Mouse (Mus musculus) myocyte (in vitro differentiated cells): ENCODE measurements around the gene Wasf3.

ENCODE experiments used
- E2F4 ChIP-seq: IDR thresholded peaks from one replicate; pipeline ENCODE4 v1.6.1; 2011; ENCODE audit warnings: mild to moderate bottlenecking, control low read depth, moderate library complexity; ENCODE audit not compliant: insufficient read depth
- MAX ChIP-seq: IDR thresholded peaks from one replicate; pipeline ENCODE4 v1.6.1; 2011; ENCODE audit warnings: low read depth, mild to moderate bottlenecking, control low read depth
- MYOD1 ChIP-seq, 3 experiments: IDR thresholded peaks; one replicate each; pipeline ENCODE4 v1.6.1; 2011; ENCODE audit warnings: control low read depth in 2 of 3, low read depth in 2 of 3, mild to moderate bottlenecking in 2 of 3, moderate library complexity in 1 of 3; ENCODE audit not compliant: insufficient read length in 2 of 3, control insufficient read depth in 1 of 3
- MYOG ChIP-seq, 3 experiments: IDR thresholded peaks; one replicate each; pipeline ENCODE4 v1.6.1; 2011; ENCODE audit warnings: control low read depth in 2 of 3, low read depth in 2 of 3, mild to moderate bottlenecking in 2 of 3; ENCODE audit not compliant: insufficient read length in 2 of 3, control insufficient read depth in 1 of 3, insufficient read depth in 1 of 3
- POLR2A ChIP-seq: IDR thresholded peaks from one replicate; pipeline ENCODE4 v1.6.1; 2011; ENCODE audit warnings: low read depth, mild to moderate bottlenecking, control low read depth, moderate library complexity; ENCODE audit not compliant: insufficient read length
- POLR2AphosphoS2 ChIP-seq: IDR thresholded peaks from one replicate; pipeline ENCODE4 v1.6.1; 2011; ENCODE audit warnings: low read depth, control low read depth; ENCODE audit not compliant: insufficient read length
- TCF3 ChIP-seq: IDR thresholded peaks from one replicate; pipeline ENCODE4 v1.6.1; 2011; ENCODE audit warnings: low read depth, control low read depth; ENCODE audit not compliant: insufficient read length
- USF1 ChIP-seq: IDR thresholded peaks from one replicate; pipeline ENCODE4 v1.6.1; 2011; ENCODE audit warnings: low read depth, mild to moderate bottlenecking, control low read depth, moderate library complexity

- TF ChIP-seq USF1 (no peak), POLR2A (no peak), E2F4 (no peak), MAX (no peak), POLR2AphosphoS2 (no peak), TCF3 (no peak), MYOD1 (IDR thresholded peaks at IDR 0.05; ENCODE audit: control insufficient read depth in 1 of 3, insufficient read length in 2 of 3, low read depth in 2 of 3) (no peak), MYOG (IDR thresholded peaks at IDR 0.05; ENCODE audit: control insufficient read depth in 1 of 3, insufficient read depth in 1 of 3, insufficient read length in 2 of 3, low read depth in 2 of 3) (no peak)
These were observed 55.5 kb downstream of the Wasf3 start for GRCm38 (mm10) chr5:146440273-146440672.
